Mouse (Mus musculus) midbrain, embryonic 12.5 days (tissue): ENCODE data around the gene Rmnd5b. TPM values are rescaled to one million over a fixed set of nuclear protein-coding genes. Genes with fewer than 3 reads are reported as not detected.
"Not testable (repeated sequence)": the region's sequence is repeated elsewhere in the genome, so short reads cannot be mapped to it uniquely, and the experiment has no call there.

ENCODE experiments used
- ATAC-seq: fragments of 200-750 bp; cut with Nextera tagmentation; 2 replicates; pipeline ENCODE4 v1.8.0; 2017; ENCODE audit warnings: low read depth, moderate TSS enrichment, moderate library complexity; ENCODE audit not compliant: low FRiP score
- H3K27ac ChIP-seq: fragments of 300-500 bp; sonication (generic); replicated peaks from 2 replicates; pipeline ENCODE4 v1.5.1; 2016; ENCODE audit warnings: mild to moderate bottlenecking
- H3K27me3 ChIP-seq: fragments of 300-500 bp; sonication (generic); 2 replicates; pipeline ENCODE4 v1.6.1; 2016; ENCODE audit warnings: mild to moderate bottlenecking
- H3K36me3 ChIP-seq: fragments of 300-500 bp; sonication (generic); 2 replicates; pipeline ENCODE4 v1.6.1; 2016
- H3K4me1 ChIP-seq: fragments of 300-500 bp; sonication (generic); 2 replicates; pipeline ENCODE4 v1.6.1; 2016
- H3K4me2 ChIP-seq: fragments of 300-500 bp; sonication (generic); replicated peaks from 2 replicates; pipeline ENCODE4 v1.6.1; 2016; ENCODE audit warnings: mild to moderate bottlenecking, moderate library complexity
- H3K4me3 ChIP-seq: fragments of 300-500 bp; sonication (generic); 2 replicates; pipeline ENCODE4 v1.5.1; 2016; ENCODE audit warnings: mild to moderate bottlenecking
- H3K9ac ChIP-seq: fragments of 300-500 bp; sonication (generic); replicated peaks from 2 replicates; pipeline ENCODE4 v1.6.1; 2016; ENCODE audit warnings: mild to moderate bottlenecking, moderate library complexity
- H3K9me3 ChIP-seq: fragments of 300-500 bp; sonication (generic); 2 replicates; pipeline ENCODE4 v1.6.1; 2016; ENCODE audit warnings: mild to moderate bottlenecking
- WGBS: fragments of 180-500 bp; shearing (Covaris S2); methylation state at CpG from one replicate; pipeline ENCODE4 v1.1.7; 2016; 5-methylcytosine and 5-hydroxymethylcytosine counted together
- polyA plus RNA-seq: library from polyadenylated mRNA; unstranded; fragments of >200 nt; fragmentation: Nextera tagmentation; extraction: Ambion mirVana; gene quantifications from 2 replicates; pipeline ENCODE4 v1.2.1, GENCODE M21; 2016

Rmnd5b gene
- polyA plus RNA-seq, 1 experiment from 2014 or later: 46.8 TPM

DNA sequence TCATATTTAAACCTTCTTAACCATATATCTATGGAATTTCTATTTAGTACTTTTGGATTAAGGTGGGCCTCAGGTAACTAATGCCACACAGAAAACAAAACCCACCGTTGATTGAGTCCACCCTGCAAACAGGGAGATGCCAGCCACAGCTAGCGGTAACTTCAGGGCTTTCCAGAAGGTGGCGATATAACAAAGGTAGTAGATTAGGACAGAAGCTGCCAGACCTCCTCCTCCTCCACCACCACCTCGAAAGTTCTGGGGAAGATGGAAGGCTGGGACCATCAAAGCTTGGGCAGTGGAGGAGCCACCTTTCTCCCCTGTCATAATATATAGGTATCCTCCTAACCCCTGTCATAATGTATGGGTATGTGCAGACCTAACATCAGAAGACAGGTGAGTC, 18.0 kb downstream of the Rmnd5b start:
- Histone ChIP-seq H3K4me1 (peaks cover 22% of the 10 kb centered on the region), H3K9ac (no peak overlapping the region), H3K27ac (no peak overlapping the region), H3K4me2 (no peak overlapping the region), H3K27me3 (0 out of 2 replicates have a peak, but pooled peaks cover 4% of the 10 kb centered on the region), H3K36me3 (peaks cover 15% of the 10 kb centered on the region), H3K4me3 (no peak overlapping the region), H3K9me3 (no peaks in the 10 kb centered on the region)
- WGBS: 6% methylated on average over 4 of the region's 4 CpGs
- ATAC-seq: no peak

- H3K9me3 ChIP-seq, ATAC-seq, H3K27ac ChIP-seq, H3K36me3 ChIP-seq, H3K27me3 ChIP-seq: not testable (repeated sequence)
- Histone ChIP-seq H3K4me3 (peak overlapping the region; percentile 24; the same call in 1 of the 2 replicates), H3K4me2 (peak overlapping the region; percentile 54), H3K4me1 (peaks cover 21% of the 10 kb centered on the region), H3K9ac (peak overlapping the region; percentile 31; the same call in 1 of the 2 replicates)
- WGBS: 95% methylated on average over 7 of the region's 7 CpGs
Observed at GRCm38 (mm10) chr11:51616113-51616512, 19.6 kb downstream of the Rmnd5b start.

GRCm38 (mm10) chr11:51615601-51616000, 20.1 kb downstream of the Rmnd5b start:
- Histone ChIP-seq H3K9ac (peak overlapping the region; percentile 31), H3K36me3 (no peaks in the 10 kb centered on the region), H3K4me1 (peaks cover 16% of the 10 kb centered on the region), H3K27ac (no peak overlapping the region), H3K27me3 (0 out of 2 replicates have a peak, but pooled peaks cover 4% of the 10 kb centered on the region), H3K4me3 (peak overlapping the region; percentile 24), H3K9me3 (no peaks in the 10 kb centered on the region), H3K4me2 (peak overlapping the region; percentile 54)
- WGBS: 6% methylated on average over 14 of the region's 14 CpGs
- no peak for ATAC-seq

GRCm38 (mm10) chr11:51615129-51615528, 20.6 kb downstream of the Rmnd5b start:
- H3K27ac ChIP-seq: no peak overlapping the region
- H3K27me3 ChIP-seq: 0 out of 2 replicates have a peak, but pooled peaks cover 4% of the 10 kb centered on the region
- H3K9ac ChIP-seq: peak overlapping the region; percentile 31; the same call in 1 of the 2 replicates
- peak overlapping the region; percentile 54 for H3K4me2 ChIP-seq
- H3K4me1 ChIP-seq: peaks cover 11% of the 10 kb centered on the region
- whole genome bisulfite sequencing: 55% methylated on average over 7 of the region's 7 CpGs
- no peaks in the 10 kb centered on the region for H3K36me3 ChIP-seq
- no peak for ATAC-seq
- H3K4me3 ChIP-seq: peak overlapping the region; percentile 24; the same call in 1 of the 2 replicates
- H3K9me3 ChIP-seq: no peaks in the 10 kb centered on the region

DNA sequence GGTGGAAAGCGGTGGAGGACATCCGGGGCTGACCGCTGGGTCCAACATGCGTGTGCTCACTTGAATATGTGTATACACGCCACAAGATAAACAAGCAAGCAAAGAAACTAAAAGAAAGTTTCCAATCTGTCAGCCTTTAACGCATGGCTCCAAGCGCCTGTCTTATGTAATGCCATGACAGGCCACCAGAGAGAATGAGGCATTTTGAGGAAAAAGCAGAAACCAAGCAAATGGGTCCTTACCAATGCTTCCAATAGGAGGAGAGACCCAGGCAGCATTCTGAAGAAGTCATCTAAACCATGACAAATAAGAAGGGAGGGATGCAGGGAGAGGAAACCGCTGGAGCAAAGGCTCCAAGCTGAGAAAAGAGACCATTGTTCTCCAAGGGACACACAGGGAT, 21.4 kb downstream of the Rmnd5b start:
- H3K4me3 ChIP-seq: no peak overlapping the region
- peaks cover 10% of the 10 kb centered on the region for H3K4me1 ChIP-seq
- WGBS: 85% methylated on average over 8 of the region's 8 CpGs
- no peak overlapping the region for H3K4me2 ChIP-seq
- H3K9me3 ChIP-seq: no peaks in the 10 kb centered on the region
- 0 out of 2 replicates have a peak, but pooled peaks cover 4% of the 10 kb centered on the region for H3K27me3 ChIP-seq
- H3K36me3 ChIP-seq: no peaks in the 10 kb centered on the region
- no peak overlapping the region for H3K9ac ChIP-seq
- no peak for ATAC-seq
- no peak overlapping the region for H3K27ac ChIP-seq

DNA sequence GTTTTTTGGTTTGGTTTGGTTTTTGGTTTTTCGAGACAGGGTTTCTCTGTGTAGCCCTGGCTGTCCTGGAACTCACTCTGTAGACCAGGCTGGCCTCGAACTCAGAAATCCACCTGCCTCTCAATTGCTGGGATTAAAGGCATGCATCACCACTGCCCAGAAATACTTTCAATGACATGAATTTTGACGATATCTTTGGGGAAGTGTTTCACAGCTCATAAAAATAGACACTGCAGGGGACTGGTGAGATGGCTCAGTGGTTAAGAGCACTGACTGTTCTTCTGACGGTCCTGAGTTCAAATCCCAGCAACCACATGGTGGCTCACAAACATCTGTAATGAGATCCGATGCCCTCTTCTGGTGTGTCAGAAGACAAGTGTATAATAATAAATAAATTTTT, 25.8 kb downstream of the Rmnd5b start:
- not testable (repeated sequence) for H3K9me3 ChIP-seq, H3K36me3 ChIP-seq, H3K9ac ChIP-seq, H3K4me2 ChIP-seq, H3K4me3 ChIP-seq, H3K27me3 ChIP-seq, H3K27ac ChIP-seq, ATAC-seq
- 93% methylated on average over 5 of the region's 5 CpGs for WGBS
- peaks cover 10% of the 10 kb centered on the region for H3K4me1 ChIP-seq

DNA sequence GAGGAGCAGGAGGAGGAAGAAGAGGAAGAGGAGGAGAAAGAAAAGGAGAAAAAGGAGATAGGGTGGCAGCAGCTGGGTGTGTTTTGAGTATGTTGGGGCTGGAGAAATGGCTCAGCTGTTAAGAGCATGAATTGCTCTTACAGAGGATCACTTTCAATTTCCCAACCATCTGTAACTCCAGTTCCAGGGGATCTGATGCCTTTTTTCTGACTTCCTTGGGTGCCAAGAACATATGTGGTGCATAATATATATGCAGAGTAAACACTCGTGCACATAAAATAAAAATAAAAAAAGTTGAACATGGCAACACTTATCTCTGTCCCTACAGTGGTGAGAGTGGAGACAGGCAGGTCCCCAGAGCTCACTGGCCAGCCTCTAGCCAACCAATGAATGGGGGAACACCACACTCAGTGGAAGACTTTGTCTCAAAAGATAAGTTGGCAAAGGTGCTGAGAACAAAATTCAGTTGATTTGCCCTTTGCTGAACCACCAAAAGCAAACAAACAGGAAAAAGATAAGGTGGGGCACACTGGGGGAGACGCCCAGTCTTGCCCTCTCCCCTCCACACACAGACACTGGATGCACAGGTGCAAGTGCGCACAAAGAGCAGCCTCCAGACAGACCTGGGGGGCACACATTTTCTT, 26.3 kb downstream of the Rmnd5b start:
- Histone ChIP-seq H3K4me1 (peaks cover 16% of the 10 kb centered on the region), H3K9me3 (no peaks in the 10 kb centered on the region), H3K36me3 (peaks cover 11% of the 10 kb centered on the region), H3K4me3 (no peak overlapping the region), H3K9ac (no peak overlapping the region), H3K27ac (no peak overlapping the region), H3K4me2 (no peak overlapping the region), H3K27me3 (no peaks in the 10 kb centered on the region)
- 82% methylated on average over 3 of the region's 3 CpGs for WGBS
- ATAC-seq: no peak

GRCm38 (mm10) chr11:51607096-51607738, 28.5 kb downstream of the Rmnd5b start:
- 10% methylated on average over 15 of the region's 15 CpGs for WGBS
- peak; percentile 50 for ATAC-seq

DNA sequence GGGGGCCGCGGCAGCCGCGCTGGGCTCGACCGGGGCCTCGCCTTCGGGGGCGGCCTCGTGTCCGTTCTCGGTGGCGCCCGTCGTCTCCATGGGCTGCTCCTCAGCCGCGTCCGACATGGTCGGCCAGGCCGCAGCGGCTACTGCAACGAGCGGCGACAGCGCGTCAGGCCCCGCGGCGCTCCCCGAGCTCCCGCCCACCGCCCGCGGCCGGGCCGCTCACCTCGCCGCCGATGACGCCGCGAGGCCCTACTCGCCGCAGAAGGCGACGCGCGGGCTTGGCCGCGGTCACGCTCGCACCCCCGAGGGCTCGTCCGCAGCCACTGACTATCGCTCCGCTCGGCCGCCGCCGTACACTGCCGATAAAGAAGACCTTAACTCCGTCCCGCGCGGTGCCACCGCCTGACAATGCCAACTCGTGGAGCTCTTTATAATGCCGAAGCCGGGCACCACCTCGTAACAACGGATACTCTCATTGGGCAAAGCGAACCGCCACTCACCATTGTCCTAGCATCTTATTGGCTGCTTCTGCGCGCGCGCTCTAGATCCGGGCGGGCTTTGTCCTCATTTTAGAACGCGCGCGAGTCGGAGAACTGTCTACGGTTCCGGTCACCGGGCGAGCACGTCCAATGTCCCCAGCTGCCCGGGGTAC, 29.1 kb downstream of the Rmnd5b start, which contains the start of gene Hnrnpab:
Gene Hnrnpab (minus strand): TSS at position 401 of the 649 bp plus-strand sequence.
- H3K27me3 ChIP-seq: no peaks in the 10 kb centered on the region
- ATAC-seq: peak; percentile 97
- H3K9me3 ChIP-seq: no peaks in the 10 kb centered on the region
- under 1% methylated on average over 91 of the region's 91 CpGs for WGBS
- H3K4me1 ChIP-seq: peaks cover 40% of the 10 kb centered on the region
- peak within 1 kb of the TSS; percentile 93 for H3K27ac ChIP-seq
- peak within 1 kb of the TSS; percentile 84 for H3K4me2 ChIP-seq
- H3K4me3 ChIP-seq: peak within 1 kb of the TSS; percentile 95
- peaks cover 39% of the 10 kb centered on the region for H3K36me3 ChIP-seq
- H3K9ac ChIP-seq: peak within 1 kb of the TSS; percentile 100

More at GRCm38 (mm10) chr11:51607096-51607738, 28.5 kb downstream of the Rmnd5b start:
- Histone ChIP-seq H3K9me3 (no peaks in the 10 kb centered on the region), H3K27ac (peak overlapping the region; percentile 90), H3K27me3 (no peaks in the 10 kb centered on the region), H3K4me1 (peaks cover 33% of the 10 kb centered on the region), H3K4me3 (peak overlapping the region; percentile 95), H3K4me2 (peak overlapping the region; percentile 58), H3K9ac (peak overlapping the region; percentile 100), H3K36me3 (peaks cover 33% of the 10 kb centered on the region)

DNA sequence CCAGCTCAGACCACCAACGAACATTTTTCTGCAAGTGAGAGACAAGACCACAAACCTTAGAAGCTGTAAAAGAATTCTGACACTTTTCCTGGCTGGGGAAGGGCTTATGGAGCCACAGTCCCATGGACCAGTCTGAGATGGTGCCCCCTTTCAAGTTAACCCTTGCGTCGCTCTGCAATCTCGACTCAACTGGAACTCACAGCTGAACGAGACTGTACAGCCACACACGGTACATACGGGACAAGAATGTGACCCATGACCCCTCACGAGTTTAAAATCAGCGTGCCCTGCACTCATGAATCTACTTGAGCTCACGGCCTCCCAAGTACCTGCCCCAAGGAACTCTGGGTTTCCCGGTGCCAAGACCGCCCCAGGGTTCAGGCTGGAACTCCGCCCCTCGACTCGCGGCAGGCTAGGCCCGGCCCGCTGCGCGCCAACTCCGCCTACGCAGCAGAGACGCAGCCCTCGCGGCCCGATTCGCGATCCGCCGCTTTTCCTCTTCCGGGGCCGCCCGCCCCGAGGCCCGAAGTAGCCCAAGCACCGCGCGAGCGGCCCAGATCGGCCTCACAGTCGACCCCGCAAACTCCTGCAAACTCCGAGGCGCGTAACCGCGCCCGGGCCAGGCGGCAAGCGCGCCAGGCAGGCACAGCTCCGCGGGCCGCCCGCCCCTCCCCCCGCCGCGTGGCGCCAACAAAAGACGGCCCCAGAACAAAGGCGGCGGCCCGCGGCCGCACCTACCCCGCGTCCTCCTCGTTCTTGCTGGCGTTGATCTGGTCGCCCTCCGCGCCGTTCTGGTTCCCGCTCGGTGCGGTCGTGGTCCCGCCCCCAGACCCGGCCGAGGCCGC, 29.9 kb downstream of the Rmnd5b start:
- Histone ChIP-seq H3K27me3 (no peaks in the 10 kb centered on the region), H3K4me3 (peak overlapping the region; percentile 95), H3K27ac (peak overlapping the region; percentile 93), H3K4me1 (peaks cover 42% of the 10 kb centered on the region), H3K36me3 (peaks cover 46% of the 10 kb centered on the region), H3K9ac (peak overlapping the region; percentile 100), H3K9me3 (no peaks in the 10 kb centered on the region), H3K4me2 (peak overlapping the region; percentile 84)
- under 1% methylated on average over 78 of the region's 81 CpGs for WGBS
- peak; percentile 53 for ATAC-seq

GRCm38 (mm10) chr11:51602253-51602652, 33.4 kb downstream of the Rmnd5b start:
- H3K27ac ChIP-seq: no peak overlapping the region
- 93% methylated on average over 3 of the region's 3 CpGs for WGBS
- peaks cover 37% of the 10 kb centered on the region for H3K4me1 ChIP-seq
- peaks cover 82% of the 10 kb centered on the region for H3K36me3 ChIP-seq
- H3K9ac ChIP-seq: 0 out of 2 replicates have a peak overlapping the region, but pooled peaks have one; percentile 17
- peak overlapping the region; percentile 3; the same call in 1 of the 2 replicates for H3K4me3 ChIP-seq
- H3K9me3 ChIP-seq: no peaks in the 10 kb centered on the region
- no peak overlapping the region for H3K4me2 ChIP-seq
- no peak for ATAC-seq
- H3K27me3 ChIP-seq: no peaks in the 10 kb centered on the region
